Mouse (Mus musculus): ENCODE measurements around the gene Vcam1. TPM values are rescaled to one million over a fixed set of nuclear protein-coding genes. Genes with fewer than 3 reads are reported as not detected.

Gene Vcam1
- polyA plus RNA-seq, 1 experiment from 2014 or later = 43.6 TPM

Other genes with a start within 250 kb of the Vcam1 start
- 24.2 and 25.0 TPM in 2 replicates for gene Dph5, start 241.9 kb downstream of the Vcam1 start, polyA plus RNA-seq (2014; fragmentation: Nextera tagmentation; extraction: Ambion mirVana)
- 19.6 and 26.8 TPM in 2 replicates for gene Slc30a7, start 122.3 kb downstream of the Vcam1 start, polyA plus RNA-seq (2014; fragmentation: Nextera tagmentation; extraction: Ambion mirVana)
- 28.5 and 32.8 TPM in 2 replicates for gene Extl2, start 122.2 kb downstream of the Vcam1 start, polyA plus RNA-seq (2014; fragmentation: Nextera tagmentation; extraction: Ambion mirVana)
- 1.8 and 2.8 TPM in 2 replicates for gene Gpr88, start 123.8 kb upstream of the Vcam1 start, polyA plus RNA-seq (2014; fragmentation: Nextera tagmentation; extraction: Ambion mirVana)